Mouse (Mus musculus) hindbrain, embryonic 12.5 days (tissue): ENCODE measurements around the gene Col6a4. TPM values are rescaled to one million over a fixed set of nuclear protein-coding genes. Genes with fewer than 3 reads are reported as not detected.

Source experiments
- ATAC-seq: fragments of 200-750 bp; cut with Nextera tagmentation; 2 replicates; pipeline ENCODE4 v1.8.0; 2017; ENCODE audit warnings: moderate TSS enrichment; ENCODE audit not compliant: low FRiP score
- H3K27ac ChIP-seq: fragments of 300-500 bp; sonication (generic); 2 replicates; pipeline ENCODE4 v1.5.1; 2016; ENCODE audit warnings: mild to moderate bottlenecking
- H3K27me3 ChIP-seq: fragments of 300-500 bp; sonication (generic); 2 replicates; pipeline ENCODE4 v1.6.1; 2016; ENCODE audit warnings: mild to moderate bottlenecking
- H3K36me3 ChIP-seq: fragments of 300-500 bp; sonication (generic); 2 replicates; pipeline ENCODE4 v1.6.1; 2016; ENCODE audit warnings: mild to moderate bottlenecking
- H3K4me1 ChIP-seq: fragments of 300-500 bp; sonication (generic); 2 replicates; pipeline ENCODE4 v1.6.1; 2016
- H3K4me2 ChIP-seq: fragments of 300-500 bp; sonication (generic); replicated peaks from 2 replicates; pipeline ENCODE4 v1.6.1; 2016; ENCODE audit warnings: mild to moderate bottlenecking
- H3K4me3 ChIP-seq: fragments of 300-500 bp; sonication (generic); 2 replicates; pipeline ENCODE4 v1.5.1; 2016; ENCODE audit warnings: mild to moderate bottlenecking
- H3K9ac ChIP-seq: fragments of 300-500 bp; sonication (generic); 2 replicates; pipeline ENCODE4 v1.6.1; 2016; ENCODE audit warnings: mild to moderate bottlenecking, moderate library complexity
- H3K9me3 ChIP-seq: fragments of 300-500 bp; sonication (generic); replicated peaks from 2 replicates; pipeline ENCODE4 v1.6.1; 2016; ENCODE audit warnings: mild to moderate bottlenecking
- WGBS: fragments of 180-500 bp; shearing (Covaris S2); methylation state at CpG from one replicate; pipeline ENCODE4 v1.1.7; 2016; 5-methylcytosine and 5-hydroxymethylcytosine counted together
- polyA plus RNA-seq: library from polyadenylated mRNA; unstranded; fragments of >200 nt; fragmentation: Nextera tagmentation; extraction: Ambion mirVana; gene quantifications from 2 replicates; pipeline ENCODE4 v1.2.1, GENCODE M21; 2016

Col6a4 gene
- 0.07 and 0.37 TPM in 2 replicates for polyA plus RNA-seq

DNA sequence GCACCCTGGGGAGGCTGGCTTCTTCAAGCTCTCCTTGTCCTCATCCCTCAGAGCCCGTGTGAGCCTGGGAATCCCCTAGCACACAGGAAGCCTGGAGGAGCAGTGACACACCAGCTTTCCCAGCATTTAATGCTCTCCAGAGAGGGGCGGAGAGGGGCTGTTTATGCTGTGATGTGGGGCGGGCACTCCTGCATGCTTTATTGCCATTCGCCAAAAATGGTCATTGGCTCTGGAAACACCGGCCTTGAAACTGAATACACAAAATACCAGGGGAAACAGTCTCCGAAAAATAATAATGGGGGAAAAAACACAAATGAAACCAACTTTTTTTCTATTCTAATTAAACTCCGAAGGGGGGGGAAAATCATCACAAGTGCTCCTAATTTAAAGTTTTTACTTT lies at the start of gene Col6a4:
Col6a4 (minus strand) TSS at position 101 of the 400 bp plus-strand sequence.
- no peak for ATAC-seq
- Histone ChIP-seq H3K4me3 (no peak within 1 kb of the TSS), H3K27ac (no peak within 1 kb of the TSS), H3K9ac (no peak within 1 kb of the TSS), H3K27me3 (no peaks in the 10 kb centered on the region), H3K4me2 (no peak within 1 kb of the TSS), H3K9me3 (no peaks in the 10 kb centered on the region), H3K4me1 (no peaks in the 10 kb centered on the region), H3K36me3 (no peaks in the 10 kb centered on the region)
- 71% methylated on average over 7 of the region's 7 CpGs for WGBS

DNA sequence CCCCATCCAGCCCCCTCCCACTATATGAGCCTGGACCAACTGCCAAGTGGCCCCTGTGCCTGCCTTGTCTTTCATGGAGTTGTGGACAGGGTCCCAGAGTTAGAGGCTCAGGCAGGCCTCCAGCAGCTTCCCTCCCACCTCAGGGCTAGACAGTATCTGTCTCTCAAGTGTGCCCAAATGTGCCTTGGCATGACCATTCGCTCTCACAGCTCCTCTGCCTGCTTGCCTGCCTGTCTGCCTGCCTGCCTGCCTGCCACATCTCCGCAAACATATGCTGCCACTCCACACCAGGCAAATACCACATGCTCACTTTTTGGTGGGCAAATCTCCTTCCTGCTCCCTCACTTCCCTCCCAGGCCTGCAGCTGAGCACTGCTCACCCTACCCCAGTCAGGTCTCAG lies 49.0 kb upstream of the Col6a4 start:
- no peak overlapping the region for H3K27ac ChIP-seq
- ATAC-seq, result no peak
- H3K36me3 ChIP-seq, result no peaks in the 10 kb centered on the region
- H3K4me1 ChIP-seq, result peaks cover 29% of the 10 kb centered on the region
- no peak overlapping the region for H3K4me2 ChIP-seq
- peaks cover 8% of the 10 kb centered on the region for H3K27me3 ChIP-seq
- H3K4me3 ChIP-seq, result no peak overlapping the region
- H3K9ac ChIP-seq, result no peak overlapping the region
- no peaks in the 10 kb centered on the region for H3K9me3 ChIP-seq
- 87% methylated on average over 2 of the region's 2 CpGs for WGBS

DNA sequence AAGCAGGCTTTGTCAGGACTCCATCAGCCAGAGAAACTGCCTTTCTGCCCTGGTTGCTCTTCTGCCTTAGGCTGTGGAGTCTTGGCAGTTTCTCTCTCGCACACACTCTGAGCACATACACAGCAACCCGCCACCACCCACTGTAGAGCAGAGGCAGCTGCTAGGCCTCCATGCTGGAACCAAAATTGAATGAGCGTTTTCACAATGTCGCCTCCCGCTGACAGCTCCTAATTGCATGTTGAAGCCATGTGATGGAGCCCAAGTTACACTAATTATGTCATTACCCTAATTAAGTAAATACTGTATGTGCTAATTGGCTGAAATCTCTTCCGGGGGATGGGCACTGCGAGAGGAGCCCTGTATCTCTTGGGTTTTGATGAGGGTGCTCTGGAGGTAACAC lies 47.6 kb upstream of the Col6a4 start:
- Histone ChIP-seq H3K4me3 (no peak overlapping the region), H3K9ac (no peak overlapping the region), H3K27me3 (0 out of 2 replicates have a peak, but pooled peaks cover 4% of the 10 kb centered on the region), H3K27ac (no peak overlapping the region), H3K4me2 (no peak overlapping the region), H3K36me3 (no peaks in the 10 kb centered on the region), H3K9me3 (no peaks in the 10 kb centered on the region), H3K4me1 (peaks cover 24% of the 10 kb centered on the region)
- no peak for ATAC-seq
- WGBS, result 82% methylated on average over 7 of the region's 7 CpGs

DNA sequence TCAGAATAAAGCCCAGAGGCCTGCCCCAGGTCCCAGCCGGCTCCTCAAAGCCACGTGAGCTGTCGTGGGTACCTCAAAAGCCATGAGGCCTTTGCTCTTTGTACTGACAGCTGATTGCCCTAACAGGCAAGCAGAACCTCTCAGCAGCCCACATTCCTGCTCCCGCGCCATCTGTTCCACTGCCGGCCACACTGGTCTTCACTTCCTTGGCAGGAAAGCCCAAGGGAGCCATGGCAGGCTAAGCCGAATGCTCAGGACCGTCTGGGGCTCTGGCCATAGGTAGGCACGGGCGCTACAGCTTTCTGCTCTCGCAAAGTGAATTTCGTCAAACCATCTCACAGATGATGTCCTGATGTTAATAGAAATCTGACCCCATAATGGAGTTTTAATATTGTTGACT lies 45.4 kb upstream of the Col6a4 start:
- no peak overlapping the region for H3K9ac ChIP-seq
- ATAC-seq, result peak; percentile 38; the same call in 1 of the 2 replicates
- no peak overlapping the region for H3K4me2 ChIP-seq
- H3K27me3 ChIP-seq, result 0 out of 2 replicates have a peak, but pooled peaks cover 4% of the 10 kb centered on the region
- H3K27ac ChIP-seq, result peak overlapping the region; percentile 26; the same call in 1 of the 2 replicates
- H3K4me1 ChIP-seq, result peaks cover 11% of the 10 kb centered on the region
- no peak overlapping the region for H3K4me3 ChIP-seq
- H3K36me3 ChIP-seq, result no peaks in the 10 kb centered on the region
- 62% methylated on average over 12 of the region's 12 CpGs for WGBS
- H3K9me3 ChIP-seq, result no peaks in the 10 kb centered on the region

DNA sequence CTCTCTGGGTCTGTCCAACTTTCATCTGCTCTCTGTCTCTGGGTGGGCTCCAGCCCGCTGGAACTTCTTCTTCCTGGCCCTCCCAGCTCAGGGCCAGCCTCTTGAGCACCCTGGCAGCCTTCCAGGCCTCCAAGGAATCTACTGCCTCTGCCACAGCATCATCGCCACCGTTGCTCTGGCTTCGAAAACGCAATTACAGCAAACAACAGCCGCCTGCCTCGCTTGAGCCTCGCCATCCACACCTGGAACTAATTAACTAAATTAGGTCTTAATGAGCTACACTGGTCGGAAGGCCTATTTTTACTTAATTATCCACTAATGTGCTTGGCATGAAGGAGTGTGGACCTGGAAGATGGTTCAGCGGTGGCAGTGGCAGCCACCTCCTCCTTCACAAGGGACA lies 43.2 kb upstream of the Col6a4 start:
- H3K27me3 ChIP-seq, result no peaks in the 10 kb centered on the region
- peak; percentile 38; the same call in 1 of the 2 replicates for ATAC-seq
- peaks cover 9% of the 10 kb centered on the region for H3K4me1 ChIP-seq
- H3K9me3 ChIP-seq, result no peaks in the 10 kb centered on the region
- H3K36me3 ChIP-seq, result no peaks in the 10 kb centered on the region
- 48% methylated on average over 10 of the region's 10 CpGs for WGBS
- no peak overlapping the region for H3K4me3 ChIP-seq
- H3K9ac ChIP-seq, result no peak overlapping the region
- H3K27ac ChIP-seq, result 0 out of 2 replicates have a peak overlapping the region, but pooled peaks have one; percentile 32
- no peak overlapping the region for H3K4me2 ChIP-seq

DNA sequence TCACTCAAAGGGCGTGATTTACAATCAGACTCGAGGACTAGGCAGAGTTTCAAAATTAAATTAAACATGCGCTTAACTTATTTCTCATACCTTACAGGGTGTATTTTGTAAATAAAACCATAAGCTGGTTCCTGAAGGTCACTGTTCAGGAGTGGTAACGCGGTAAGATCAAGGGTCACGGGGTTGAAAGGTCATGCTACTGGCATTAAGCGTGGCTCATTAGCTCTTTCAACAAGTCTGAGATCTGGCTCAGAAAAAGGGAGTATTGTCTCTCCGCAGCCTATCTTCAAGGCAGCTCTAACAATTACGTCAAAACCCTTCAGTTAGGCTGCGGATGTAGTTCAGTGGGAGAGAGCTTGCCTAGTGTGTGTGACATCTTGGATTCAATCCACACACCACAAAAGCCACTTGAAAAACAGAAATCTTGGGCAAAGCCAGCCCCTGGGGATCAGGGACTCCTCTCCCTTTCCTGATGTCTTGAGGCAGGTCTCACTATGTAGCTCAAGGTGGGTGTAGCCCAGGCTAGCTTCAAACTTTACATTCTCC lies 41.2 kb upstream of the Col6a4 start:
- Histone ChIP-seq H3K9me3 (no peaks in the 10 kb centered on the region), H3K27ac (no peak overlapping the region), H3K4me3 (no peak overlapping the region), H3K4me2 (no peak overlapping the region), H3K36me3 (no peaks in the 10 kb centered on the region), H3K9ac (no peak overlapping the region), H3K4me1 (peaks cover 9% of the 10 kb centered on the region), H3K27me3 (no peaks in the 10 kb centered on the region)
- 34% methylated on average over 10 of the region's 10 CpGs for WGBS
- ATAC-seq, result no peak

DNA sequence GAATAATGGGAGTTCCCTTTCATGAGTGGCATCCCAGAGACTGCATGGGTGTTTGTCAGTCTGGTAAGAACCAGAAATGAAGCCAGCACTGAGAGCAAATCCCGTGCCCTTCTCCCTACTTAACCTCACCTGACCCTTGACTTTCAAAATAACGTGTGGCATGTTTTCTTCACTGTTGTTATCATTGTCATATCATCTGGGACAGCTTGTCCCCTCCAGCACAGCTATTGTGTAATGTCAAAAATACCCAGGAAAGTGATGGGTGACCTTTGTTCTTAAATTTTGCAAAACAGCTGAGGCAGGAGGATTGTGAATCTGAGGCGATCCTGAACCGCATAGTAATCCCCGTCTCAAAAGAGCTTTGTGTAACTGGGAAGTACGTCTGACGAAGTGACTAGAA lies 33.7 kb upstream of the Col6a4 start:
- Histone ChIP-seq H3K4me2 (no peak overlapping the region), H3K9ac (no peak overlapping the region), H3K27ac (no peak overlapping the region), H3K9me3 (no peaks in the 10 kb centered on the region), H3K27me3 (no peaks in the 10 kb centered on the region), H3K4me3 (no peak overlapping the region), H3K36me3 (no peaks in the 10 kb centered on the region), H3K4me1 (peaks cover 18% of the 10 kb centered on the region)
- WGBS, result 76% methylated on average over 7 of the region's 7 CpGs
- ATAC-seq, result no peak

DNA sequence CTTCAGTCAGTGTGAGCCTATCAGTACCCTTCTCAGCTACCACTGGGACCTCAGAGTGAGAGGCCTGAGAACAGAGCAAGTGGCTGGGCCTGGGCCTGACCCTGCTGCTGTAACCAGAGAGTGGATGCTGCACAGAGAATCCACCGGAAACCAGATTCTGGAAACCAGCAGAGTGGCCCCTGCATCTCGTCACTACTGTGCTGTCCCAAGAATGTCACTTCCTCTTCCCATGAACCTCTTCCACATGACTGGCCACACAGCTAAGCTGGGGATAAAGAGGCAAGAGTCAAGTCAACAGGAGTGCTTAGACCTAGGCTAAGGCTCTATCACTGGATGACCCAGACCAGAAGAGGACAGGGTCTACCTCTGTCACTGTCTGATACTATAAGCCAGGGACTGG lies 32.5 kb upstream of the Col6a4 start:
- H3K27me3 ChIP-seq, result no peaks in the 10 kb centered on the region
- no peak overlapping the region for H3K27ac ChIP-seq
- no peak for ATAC-seq
- H3K36me3 ChIP-seq, result no peaks in the 10 kb centered on the region
- 82% methylated on average over 2 of the region's 2 CpGs for WGBS
- H3K9ac ChIP-seq, result no peak overlapping the region
- H3K4me2 ChIP-seq, result no peak overlapping the region
- H3K4me3 ChIP-seq, result no peak overlapping the region
- H3K9me3 ChIP-seq, result no peaks in the 10 kb centered on the region
- H3K4me1 ChIP-seq, result peaks cover 18% of the 10 kb centered on the region

DNA sequence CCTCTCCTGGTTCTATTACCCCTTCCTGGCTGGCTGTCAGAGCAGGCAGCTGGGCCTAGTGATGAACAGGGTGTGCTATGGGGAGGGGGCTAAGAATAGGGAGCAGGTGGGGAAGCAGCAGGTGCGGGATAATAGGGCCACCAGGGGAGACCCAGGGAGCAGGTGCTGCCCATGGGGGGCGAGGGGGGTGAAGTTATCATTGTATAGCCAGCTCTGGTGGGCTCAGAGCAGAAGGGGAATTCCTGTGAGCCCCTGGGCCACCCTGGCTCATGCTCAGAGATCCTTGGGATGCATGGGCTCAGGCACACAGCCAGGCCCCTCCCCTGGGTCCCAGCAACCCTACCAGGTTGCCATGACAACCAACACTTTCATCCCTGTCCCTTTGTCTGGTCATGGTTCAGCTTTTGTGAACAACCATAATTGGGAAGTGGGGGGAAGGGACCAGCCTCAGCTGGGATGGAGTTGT lies 30.2 kb upstream of the Col6a4 start:
- ATAC-seq, result peak; percentile 97
- Histone ChIP-seq H3K36me3 (no peaks in the 10 kb centered on the region), H3K9ac (no peak overlapping the region), H3K27me3 (no peaks in the 10 kb centered on the region), H3K27ac (peak overlapping the region; percentile 93), H3K4me1 (peaks cover 18% of the 10 kb centered on the region), H3K4me2 (peak overlapping the region; percentile 21; the same call in 1 of the 2 replicates), H3K4me3 (no peak overlapping the region), H3K9me3 (no peaks in the 10 kb centered on the region)
- WGBS, result 18% methylated on average over 2 of the region's 2 CpGs

DNA sequence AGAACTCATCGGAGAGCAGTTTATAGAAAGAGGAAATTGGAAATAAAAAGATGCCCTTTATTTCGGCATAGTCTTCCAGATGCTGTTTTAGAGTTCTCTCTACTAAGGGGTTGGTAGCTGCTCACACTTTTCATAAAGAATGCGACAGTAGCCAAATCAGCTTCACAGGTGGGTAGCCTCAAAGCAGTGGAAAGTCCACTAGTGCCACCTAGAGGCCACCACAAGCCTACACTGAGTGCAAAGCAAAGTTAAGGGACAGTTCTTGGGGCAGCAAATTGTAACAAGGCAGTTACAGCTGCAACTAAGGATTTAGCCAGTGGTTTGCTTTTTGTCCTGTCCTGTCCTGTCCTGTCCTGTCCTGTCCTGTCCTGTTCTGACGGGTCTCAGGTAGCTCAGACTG lies 27.0 kb upstream of the Col6a4 start:
- Histone ChIP-seq H3K9me3 (no peaks in the 10 kb centered on the region), H3K9ac (no peak overlapping the region), H3K27me3 (no peaks in the 10 kb centered on the region), H3K36me3 (no peaks in the 10 kb centered on the region), H3K27ac (no peak overlapping the region), H3K4me2 (no peak overlapping the region), H3K4me3 (no peak overlapping the region), H3K4me1 (peaks cover 19% of the 10 kb centered on the region)
- no peak for ATAC-seq
- 50% methylated on average over 4 of the region's 4 CpGs for WGBS

DNA sequence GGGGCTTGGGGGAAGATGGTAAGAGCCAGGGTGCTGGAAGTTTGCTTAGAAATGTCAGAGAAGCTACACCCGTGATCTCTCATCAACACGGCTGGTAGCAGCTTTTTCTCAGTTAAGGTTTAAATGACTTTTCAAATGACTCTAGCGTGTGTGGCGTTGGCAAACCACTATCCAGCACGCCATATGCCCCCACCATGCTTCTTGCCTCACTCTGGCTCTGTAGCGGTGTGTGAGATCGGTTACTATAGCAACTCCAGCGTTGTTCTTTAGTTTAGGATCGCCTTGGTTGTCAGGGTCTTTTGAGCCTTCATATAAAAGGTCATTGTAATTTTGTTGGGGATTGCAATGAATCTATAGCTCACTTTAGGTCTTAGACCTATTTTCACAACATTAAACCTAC lies 22.5 kb upstream of the Col6a4 start:
- H3K9ac ChIP-seq, result no peak overlapping the region
- WGBS, result 61% methylated on average over 9 of the region's 9 CpGs
- H3K4me2 ChIP-seq, result no peak overlapping the region
- no peaks in the 10 kb centered on the region for H3K9me3 ChIP-seq
- ATAC-seq, result no peak
- H3K4me3 ChIP-seq, result no peak overlapping the region
- H3K36me3 ChIP-seq, result no peaks in the 10 kb centered on the region
- no peak overlapping the region for H3K27ac ChIP-seq
- peaks cover 7% of the 10 kb centered on the region; the same call in 1 of the 2 replicates for H3K4me1 ChIP-seq
- no peaks in the 10 kb centered on the region for H3K27me3 ChIP-seq

DNA sequence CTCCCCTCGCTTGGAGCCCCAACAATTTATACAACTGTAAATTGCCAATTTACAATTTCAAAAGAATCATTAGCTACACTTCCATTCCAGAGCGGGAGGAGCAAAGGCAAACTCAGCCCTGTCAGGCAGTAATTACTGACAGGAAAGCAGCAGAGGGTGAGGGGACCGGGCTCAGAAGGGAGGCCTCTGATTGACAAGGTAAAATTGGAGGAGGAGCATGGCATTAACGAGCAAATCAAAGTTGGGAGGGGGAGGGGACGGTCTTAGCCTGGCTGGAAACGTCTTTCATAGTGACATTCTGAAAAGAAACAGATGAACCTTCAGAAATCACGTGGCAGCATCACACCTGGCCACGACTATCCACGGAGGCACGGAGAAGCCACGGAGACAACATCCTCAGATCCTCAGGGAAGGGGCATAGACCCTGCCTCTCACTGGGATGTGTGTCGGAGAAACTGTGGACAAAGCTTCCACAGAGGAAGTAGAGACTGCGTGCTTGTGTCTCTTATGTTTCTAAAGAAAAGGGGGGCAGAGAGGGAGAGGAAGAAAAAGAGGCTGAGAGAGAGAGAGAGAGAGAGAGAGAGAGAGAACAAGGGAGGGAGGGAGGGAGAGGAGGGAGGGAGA lies 19.3 kb upstream of the Col6a4 start:
- no peaks in the 10 kb centered on the region for H3K9me3 ChIP-seq
- H3K27me3 ChIP-seq, result no peaks in the 10 kb centered on the region
- peak overlapping the region; percentile 26 for H3K4me2 ChIP-seq
- H3K9ac ChIP-seq, result 0 out of 2 replicates have a peak overlapping the region, but pooled peaks have one; percentile 4
- no peak for ATAC-seq
- H3K4me3 ChIP-seq, result no peak overlapping the region
- peaks cover 7% of the 10 kb centered on the region; the same call in 1 of the 2 replicates for H3K4me1 ChIP-seq
- 28% methylated on average over 13 of the region's 13 CpGs for WGBS
- H3K27ac ChIP-seq, result 0 out of 2 replicates have a peak overlapping the region, but pooled peaks have one; percentile 19
- H3K36me3 ChIP-seq, result no peaks in the 10 kb centered on the region
